Mouse (Mus musculus): ENCODE measurements around the gene Mfsd9. TPM values are rescaled to one million over a fixed set of nuclear protein-coding genes. Genes with fewer than 3 reads are reported as not detected.

Mfsd9 gene
- polyA plus RNA-seq, 1 experiment from 2014 or later = 4.4 TPM

DNA sequence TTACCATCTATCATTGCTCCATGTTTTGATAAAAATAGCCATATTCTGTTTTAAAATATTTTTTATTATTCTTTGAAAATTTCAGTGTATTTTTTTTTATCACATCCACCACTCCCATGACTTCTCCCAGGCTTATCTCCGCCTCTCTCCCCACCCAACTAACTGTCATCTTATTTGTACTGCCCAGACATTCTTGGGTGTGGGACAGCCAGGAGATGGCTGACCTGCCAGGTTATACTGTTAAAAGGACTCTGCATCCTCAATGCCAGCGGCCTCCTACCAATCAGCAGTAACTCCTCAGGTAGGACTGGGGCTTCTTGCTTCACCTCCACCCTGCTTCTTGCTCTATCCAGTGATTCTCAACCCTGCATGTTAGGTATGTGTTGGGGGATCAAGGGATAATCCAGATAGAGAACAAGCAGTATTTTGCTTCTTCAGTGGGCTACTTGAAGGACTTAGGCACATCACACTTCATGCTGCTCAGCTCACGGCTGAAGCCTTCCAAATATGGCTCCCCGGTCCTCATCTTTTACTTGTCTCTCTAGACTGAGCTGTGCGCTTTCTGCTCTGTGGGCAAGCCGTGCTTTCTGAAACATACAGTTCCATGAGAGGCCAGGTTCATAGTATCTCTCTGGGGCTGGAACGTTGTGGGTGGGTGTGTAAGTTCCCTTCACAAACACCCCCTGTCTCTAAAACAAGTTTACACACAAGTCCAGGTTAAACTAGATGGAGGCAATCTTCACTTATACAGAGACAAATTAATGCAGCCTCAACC is 19.1 kb downstream of the Mfsd9 start:
- ATAC-seq (ENCODE audit: low read depth) (no peak), DNase-seq (ENCODE audit: low spot score) (no peak)
- 0 out of 2 replicates have a peak, but pooled peaks cover 6% of the 10 kb centered on the region for H3K36me3 ChIP-seq (ENCODE audit: control insufficient read depth, insufficient read depth, low read length)
- no peaks in the 10 kb centered on the region for H3K9me3 ChIP-seq (ENCODE audit: control insufficient read depth, low read length)
- no peak overlapping the region for H3K4me2 ChIP-seq (ENCODE audit: low read depth, low read length)
- no peak overlapping the region for H3K27ac ChIP-seq (replicated peaks; ENCODE audit: low read depth, low read length)
- 86% methylated on average over 7 of the region's 7 CpGs for WGBS
- no peak overlapping the region for H3K4me3 ChIP-seq (ENCODE audit: low read depth, low read length)
- H3K4me1 ChIP-seq (ENCODE audit: control insufficient read depth, insufficient read depth, low read length) = no peaks in the 10 kb centered on the region
- no peak overlapping the region for H3K9ac ChIP-seq (ENCODE audit: low read depth, low read length)
- H3K27me3 ChIP-seq (replicated peaks; ENCODE audit: control insufficient read depth, insufficient read depth, low read length) = no peaks in the 10 kb centered on the region

- no peaks in the 10 kb centered on the region for H3K4me1 ChIP-seq (ENCODE audit: control insufficient read depth, insufficient read depth, low read length)
These were observed 21.1 kb downstream of the Mfsd9 start for GRCm38 (mm10) chr1:40769331-40769894.

DNA sequence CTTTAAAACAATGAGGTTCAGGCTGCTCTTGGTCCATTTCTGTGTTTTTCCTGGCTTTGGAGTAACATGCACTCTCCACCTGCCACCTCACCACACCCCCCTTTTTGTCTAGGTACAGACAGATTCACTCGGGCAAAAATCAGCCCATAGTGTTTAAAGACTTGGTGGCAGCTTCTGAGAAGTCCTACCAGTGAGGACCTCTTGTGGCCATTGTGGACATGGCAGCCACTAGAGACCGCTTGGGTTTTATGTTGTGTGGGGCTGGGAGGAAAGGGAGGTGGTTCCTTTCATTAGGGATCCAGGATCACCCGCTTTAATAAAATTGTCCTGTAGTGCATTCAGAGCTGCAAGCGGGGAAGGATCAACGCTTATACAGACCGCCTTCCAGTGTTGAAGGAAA is 21.9 kb downstream of the Mfsd9 start:
- no peaks in the 10 kb centered on the region for H3K36me3 ChIP-seq (ENCODE audit: control insufficient read depth, insufficient read depth, low read length)
- H3K9me3 ChIP-seq (ENCODE audit: control insufficient read depth, low read length) = no peaks in the 10 kb centered on the region
- WGBS = 22% methylated on average over 6 of the region's 6 CpGs
- no peak overlapping the region for H3K27ac ChIP-seq (replicated peaks; ENCODE audit: low read depth, low read length)
- H3K4me3 ChIP-seq (ENCODE audit: low read depth, low read length) = no peak overlapping the region
- ATAC-seq (ENCODE audit: low read depth) (no peak), DNase-seq (ENCODE audit: low spot score) (peak; percentile 51)
- no peaks in the 10 kb centered on the region for H3K27me3 ChIP-seq (replicated peaks; ENCODE audit: control insufficient read depth, insufficient read depth, low read length)
- no peak overlapping the region for H3K4me2 ChIP-seq (ENCODE audit: low read depth, low read length)
- H3K9ac ChIP-seq (ENCODE audit: low read depth, low read length) = no peak overlapping the region
- no peaks in the 10 kb centered on the region for H3K4me1 ChIP-seq (ENCODE audit: control insufficient read depth, insufficient read depth, low read length)

More at GRCm38 (mm10) chr1:40769331-40769894, 21.1 kb downstream of the Mfsd9 start:
- Histone ChIP-seq H3K27ac (replicated peaks; ENCODE audit: low read depth, low read length) (no peak overlapping the region), H3K9ac (ENCODE audit: low read depth, low read length) (no peak overlapping the region), H3K9me3 (ENCODE audit: control insufficient read depth, low read length) (no peaks in the 10 kb centered on the region), H3K36me3 (ENCODE audit: control insufficient read depth, insufficient read depth, low read length) (0 out of 2 replicates have a peak, but pooled peaks cover 6% of the 10 kb centered on the region), H3K4me2 (ENCODE audit: low read depth, low read length) (no peak overlapping the region), H3K27me3 (replicated peaks; ENCODE audit: control insufficient read depth, insufficient read depth, low read length) (no peaks in the 10 kb centered on the region), H3K4me3 (ENCODE audit: low read depth, low read length) (no peak overlapping the region)
- DNase-seq (ENCODE audit: low spot score) (no peak), ATAC-seq (ENCODE audit: low read depth) (0 out of 2 replicates have a peak, but pooled peaks have one; percentile 18)
- WGBS = 56% methylated on average over 4 of the region's 4 CpGs

- Histone ChIP-seq H3K9me3 (ENCODE audit: control insufficient read depth, low read length) (no peaks in the 10 kb centered on the region), H3K36me3 (ENCODE audit: control insufficient read depth, insufficient read depth, low read length) (no peaks in the 10 kb centered on the region), H3K27ac (replicated peaks; ENCODE audit: low read depth, low read length) (no peak overlapping the region), H3K27me3 (replicated peaks; ENCODE audit: control insufficient read depth, insufficient read depth, low read length) (no peaks in the 10 kb centered on the region), H3K4me3 (ENCODE audit: low read depth, low read length) (no peak overlapping the region), H3K9ac (ENCODE audit: low read depth, low read length) (no peak overlapping the region), H3K4me2 (ENCODE audit: low read depth, low read length) (no peak overlapping the region), H3K4me1 (ENCODE audit: control insufficient read depth, insufficient read depth, low read length) (no peaks in the 10 kb centered on the region)
- WGBS = 84% methylated on average over 18 of the region's 18 CpGs
- ATAC-seq (ENCODE audit: low read depth) (no peak), DNase-seq (ENCODE audit: low spot score) (no peak)
These were observed 22.9 kb downstream of the Mfsd9 start for GRCm38 (mm10) chr1:40767588-40767987.

DNA sequence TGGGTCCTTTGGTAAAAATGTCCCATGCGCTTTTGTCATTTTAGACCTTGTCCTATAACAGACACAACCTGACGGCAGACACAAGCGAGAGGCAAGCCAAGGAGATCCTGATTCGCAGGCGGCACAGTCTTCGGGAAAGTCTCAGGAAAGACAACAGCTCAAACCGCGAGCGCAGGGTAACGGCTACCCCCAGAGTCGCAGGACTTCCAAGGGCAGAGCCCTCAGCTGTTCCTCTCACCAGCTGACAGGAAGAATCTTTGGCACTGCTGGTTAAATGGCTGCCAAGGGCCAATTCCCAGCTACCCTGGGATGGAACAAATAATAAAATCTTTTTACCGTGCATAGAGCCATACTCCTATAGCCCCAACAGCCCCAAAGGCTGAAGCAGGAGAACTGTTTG is 25.0 kb downstream of the Mfsd9 start:
- no peaks in the 10 kb centered on the region for H3K36me3 ChIP-seq (ENCODE audit: control insufficient read depth, insufficient read depth, low read length)
- no peak for ATAC-seq (ENCODE audit: low read depth)
- no peak overlapping the region for H3K9ac ChIP-seq (ENCODE audit: low read depth, low read length)
- no peaks in the 10 kb centered on the region for H3K27me3 ChIP-seq (replicated peaks; ENCODE audit: control insufficient read depth, insufficient read depth, low read length)
- no peak overlapping the region for H3K4me3 ChIP-seq (ENCODE audit: low read depth, low read length)
- H3K9me3 ChIP-seq (ENCODE audit: control insufficient read depth, low read length) = no peaks in the 10 kb centered on the region
- DNase-seq (ENCODE audit: low spot score) = no peak
- H3K4me2 ChIP-seq (ENCODE audit: low read depth, low read length) = no peak overlapping the region
- no peak overlapping the region for H3K27ac ChIP-seq (replicated peaks; ENCODE audit: low read depth, low read length)
- WGBS = 90% methylated on average over 12 of the region's 12 CpGs
- no peaks in the 10 kb centered on the region for H3K4me1 ChIP-seq (ENCODE audit: control insufficient read depth, insufficient read depth, low read length)

GRCm38 (mm10) chr1:40764701-40765275 is 25.7 kb downstream of the Mfsd9 start:
- no peak for ATAC-seq (ENCODE audit: low read depth)
- H3K27me3 ChIP-seq (replicated peaks; ENCODE audit: control insufficient read depth, insufficient read depth, low read length) = no peaks in the 10 kb centered on the region
- no peak overlapping the region for H3K9ac ChIP-seq (ENCODE audit: low read depth, low read length)
- H3K4me3 ChIP-seq (ENCODE audit: low read depth, low read length) = no peak overlapping the region
- WGBS = 90% methylated on average over 15 of the region's 15 CpGs
- no peak overlapping the region for H3K27ac ChIP-seq (replicated peaks; ENCODE audit: low read depth, low read length)
- no peaks in the 10 kb centered on the region for H3K9me3 ChIP-seq (ENCODE audit: control insufficient read depth, low read length)
- no peaks in the 10 kb centered on the region for H3K36me3 ChIP-seq (ENCODE audit: control insufficient read depth, insufficient read depth, low read length)
- H3K4me1 ChIP-seq (ENCODE audit: control insufficient read depth, insufficient read depth, low read length) = no peaks in the 10 kb centered on the region
- no peak overlapping the region for H3K4me2 ChIP-seq (ENCODE audit: low read depth, low read length)
- no peak for DNase-seq (ENCODE audit: low spot score)

DNA sequence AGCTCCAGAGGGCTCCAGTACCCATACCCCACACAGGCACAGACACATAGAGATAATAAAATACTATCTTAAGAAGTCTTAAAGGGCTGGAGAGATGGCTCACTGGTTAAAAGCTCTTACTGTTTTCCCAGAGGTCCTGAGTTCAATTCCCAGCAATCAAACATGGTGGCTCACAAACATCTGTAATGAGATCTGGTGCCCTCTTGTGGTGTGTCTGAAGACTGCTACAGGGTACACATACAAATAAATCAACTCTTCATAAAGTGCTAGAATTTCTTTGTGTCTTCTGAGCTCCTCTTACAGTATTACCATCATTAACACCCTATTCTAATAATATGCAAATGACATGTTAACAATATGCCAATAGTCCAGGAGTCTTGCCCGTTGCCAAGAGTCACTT is 26.4 kb downstream of the Mfsd9 start:
- no peaks in the 10 kb centered on the region for H3K4me1 ChIP-seq (ENCODE audit: control insufficient read depth, insufficient read depth, low read length)
- H3K36me3 ChIP-seq (ENCODE audit: control insufficient read depth, insufficient read depth, low read length) = no peaks in the 10 kb centered on the region
- no peak overlapping the region for H3K9ac ChIP-seq (ENCODE audit: low read depth, low read length)
- DNase-seq (ENCODE audit: low spot score) (no peak), ATAC-seq (ENCODE audit: low read depth) (no peak)
- no peak overlapping the region for H3K4me3 ChIP-seq (ENCODE audit: low read depth, low read length)
- no peak overlapping the region for H3K4me2 ChIP-seq (ENCODE audit: low read depth, low read length)
- H3K9me3 ChIP-seq (ENCODE audit: control insufficient read depth, low read length) = no peaks in the 10 kb centered on the region
- 90% methylated on average over 1 of the region's 1 CpGs for WGBS
- H3K27me3 ChIP-seq (replicated peaks; ENCODE audit: control insufficient read depth, insufficient read depth, low read length) = no peaks in the 10 kb centered on the region
- H3K27ac ChIP-seq (replicated peaks; ENCODE audit: low read depth, low read length) = no peak overlapping the region

DNA sequence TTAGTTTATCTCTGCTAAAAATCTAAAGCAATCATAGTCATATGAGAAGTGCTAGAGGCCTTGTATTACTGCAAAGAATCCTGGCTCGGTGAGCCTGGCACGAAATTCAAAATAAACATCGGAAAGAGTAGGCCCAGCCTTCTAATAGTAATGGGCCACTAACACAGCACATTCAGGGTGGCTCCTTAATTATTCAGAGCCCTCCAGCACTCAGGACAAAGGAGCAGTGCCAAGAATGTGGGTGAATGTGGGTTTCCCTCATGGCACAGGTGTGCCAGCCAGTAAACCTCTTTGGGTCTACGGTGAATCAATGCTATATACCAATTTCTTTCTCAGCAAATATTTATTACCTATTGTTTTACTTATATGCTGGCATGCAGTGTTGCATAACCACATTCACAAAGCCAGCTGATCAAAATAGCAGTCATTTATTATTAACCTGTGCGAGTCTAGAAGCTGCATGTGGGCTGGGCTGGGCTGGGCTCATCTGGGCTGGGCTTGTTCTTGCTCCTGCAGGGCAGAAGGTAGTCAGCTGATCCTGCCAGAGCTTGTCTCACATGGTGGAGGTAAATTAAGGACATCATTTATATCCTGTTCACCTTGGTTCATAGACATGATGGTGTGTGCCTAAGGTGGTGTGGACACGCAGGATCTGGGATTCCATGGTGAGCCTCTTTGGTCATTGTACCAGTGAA is 30.6 kb downstream of the Mfsd9 start:
- Histone ChIP-seq H3K9ac (ENCODE audit: low read depth, low read length) (no peak overlapping the region), H3K9me3 (ENCODE audit: control insufficient read depth, low read length) (no peaks in the 10 kb centered on the region), H3K4me1 (ENCODE audit: control insufficient read depth, insufficient read depth, low read length) (no peaks in the 10 kb centered on the region), H3K4me3 (ENCODE audit: low read depth, low read length) (no peak overlapping the region), H3K36me3 (ENCODE audit: control insufficient read depth, insufficient read depth, low read length) (no peaks in the 10 kb centered on the region), H3K4me2 (ENCODE audit: low read depth, low read length) (no peak overlapping the region), H3K27ac (replicated peaks; ENCODE audit: low read depth, low read length) (no peak overlapping the region), H3K27me3 (replicated peaks; ENCODE audit: control insufficient read depth, insufficient read depth, low read length) (no peaks in the 10 kb centered on the region)
- WGBS = 79% methylated on average over 6 of the region's 6 CpGs
- no peak for DNase-seq (ENCODE audit: low spot score)
- no peak for ATAC-seq (ENCODE audit: low read depth)

All from embryonic facial prominence, embryonic 14.5 days (tissue).